Mouse (Mus musculus) kidney, postnatal 0 days (tissue): ENCODE measurements at regions not wholly inside any gene's neighbourhood (a gene's known extent, or its start where the extent isn't known, plus 50 kb on each side); places are given as distances from the start of the nearest gene placed in this dataset.
A peak's percentile ranks its signal among the peaks of the same experiment; 100 is the strongest.

ENCODE experiments used
- ATAC-seq: fragments of 200-750 bp; cut with Nextera tagmentation; replicated peaks from 2 replicates; pipeline ENCODE4 v1.8.0; 2017; ENCODE audit warnings: low read depth, moderate number of reproducible peaks, moderate TSS enrichment, moderate library complexity; ENCODE audit not compliant: low FRiP score
- DNase-seq: peaks from one replicate; pipeline ENCODE4 v3.0.0-alpha.2; 2016; ENCODE audit warnings: low spot score
- H3K27ac ChIP-seq: fragments of 300-500 bp; sonication (generic); 2 replicates; pipeline ENCODE4 v1.5.1; 2014; ENCODE audit warnings: mild to moderate bottlenecking
- H3K27me3 ChIP-seq: fragments of 300-500 bp; sonication (generic); 2 replicates; pipeline ENCODE4 v1.6.1; 2014; ENCODE audit warnings: low read length, mixed read lengths; ENCODE audit not compliant: insufficient read depth
- H3K36me3 ChIP-seq: fragments of 300-500 bp; sonication (generic); 2 replicates; pipeline ENCODE4 v1.6.1; 2014; ENCODE audit warnings: low read length, mixed read lengths; ENCODE audit not compliant: insufficient read depth
- H3K4me1 ChIP-seq: fragments of 300-500 bp; sonication (generic); replicated peaks from 2 replicates; pipeline ENCODE4 v1.6.1; 2014; ENCODE audit warnings: antibody characterized with exemption, low read length, mixed read lengths; ENCODE audit not compliant: insufficient read depth
- H3K4me2 ChIP-seq: fragments of 300-500 bp; sonication (generic); 2 replicates; pipeline ENCODE4 v1.6.1; 2014; ENCODE audit warnings: mild to moderate bottlenecking, low read length, moderate library complexity, mixed read lengths
- H3K4me3 ChIP-seq: fragments of 300-500 bp; sonication (generic); replicated peaks from 2 replicates; pipeline ENCODE4 v1.5.1; 2014; ENCODE audit warnings: low read depth, low read length
- H3K9ac ChIP-seq: fragments of 300-500 bp; sonication (generic); 2 replicates; pipeline ENCODE4 v1.6.1; 2014; ENCODE audit warnings: low read depth, low read length
- H3K9me3 ChIP-seq: fragments of 300-500 bp; sonication (generic); replicated peaks from 2 replicates; pipeline ENCODE4 v1.6.1; 2016; ENCODE audit warnings: low read length, inconsistent platforms, mixed read lengths
- CTCF ChIP-seq: IDR thresholded peaks from 2 replicates; pipeline ENCODE4 v1.5.1; 2016; ENCODE audit warnings: antibody characterized with exemption, low read depth, mild to moderate bottlenecking, moderate library complexity
- WGBS: fragments of 180-500 bp; shearing (Covaris S2); extraction: QIAGEN DNeasy Blood & Tissue Kit; methylation state at CpG from one replicate; pipeline ENCODE4 v1.1.7; 2014; 5-methylcytosine and 5-hydroxymethylcytosine counted together

DNA sequence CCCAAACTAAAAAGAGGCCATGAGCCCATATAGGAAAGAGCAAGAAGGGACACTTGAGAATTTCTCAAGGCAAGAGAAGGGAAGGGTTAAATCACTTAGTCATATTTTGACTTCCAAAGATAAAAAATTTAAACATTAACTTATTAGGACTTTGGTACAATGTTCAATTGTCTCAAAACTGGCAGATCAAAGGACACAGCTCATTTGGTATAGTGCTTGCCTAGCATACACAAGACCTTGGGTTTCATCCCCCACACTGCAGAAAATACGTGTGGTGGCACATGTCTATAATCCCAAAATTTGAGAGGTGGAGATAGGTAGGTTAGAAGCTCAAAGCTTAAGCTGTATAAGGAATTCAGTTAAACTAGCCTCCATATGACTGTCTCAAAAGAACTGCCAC lies 658.4 kb upstream of the Pfkp start:
- Histone ChIP-seq H3K9me3 (no peaks in the 10 kb centered on the region), H3K27me3 (no peaks in the 10 kb centered on the region), H3K36me3 (no peaks in the 10 kb centered on the region), H3K9ac (no peak overlapping the region), H3K4me2 (no peak overlapping the region), H3K27ac (no peak overlapping the region), H3K4me3 (no peak overlapping the region), H3K4me1 (no peaks in the 10 kb centered on the region)
- WGBS, result 38% methylated on average over 1 of the region's 1 CpGs
- ATAC-seq (no peak), DNase-seq (no peak)
- TF ChIP-seq CTCF, result no peak

DNA sequence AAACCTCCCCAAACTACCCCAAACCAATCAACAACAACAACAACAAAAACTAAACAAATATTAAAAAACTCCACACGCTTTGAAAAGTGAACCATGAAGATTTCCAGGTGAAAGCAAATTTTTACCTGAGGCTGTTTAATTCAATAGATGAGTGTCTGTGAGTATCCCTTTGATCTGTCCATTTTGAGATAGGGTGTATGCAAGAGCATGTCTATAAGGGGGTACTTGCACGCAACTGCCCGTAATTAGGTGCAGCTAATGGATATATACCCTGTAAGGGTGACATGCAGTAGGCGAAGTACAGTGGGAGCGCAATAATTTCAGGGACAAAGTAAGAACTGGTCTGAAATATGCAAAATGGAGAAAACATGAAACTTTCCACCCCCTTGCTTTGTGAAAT lies 658.8 kb upstream of the Pfkp start:
- Histone ChIP-seq H3K4me2 (no peak overlapping the region), H3K27ac (no peak overlapping the region), H3K4me3 (no peak overlapping the region), H3K27me3 (no peaks in the 10 kb centered on the region), H3K36me3 (no peaks in the 10 kb centered on the region), H3K9ac (no peak overlapping the region), H3K4me1 (no peaks in the 10 kb centered on the region), H3K9me3 (no peaks in the 10 kb centered on the region)
- DNase-seq (no peak), ATAC-seq (no peak)
- 81% methylated on average over 5 of the region's 5 CpGs for WGBS
- TF ChIP-seq CTCF, result no peak

DNA sequence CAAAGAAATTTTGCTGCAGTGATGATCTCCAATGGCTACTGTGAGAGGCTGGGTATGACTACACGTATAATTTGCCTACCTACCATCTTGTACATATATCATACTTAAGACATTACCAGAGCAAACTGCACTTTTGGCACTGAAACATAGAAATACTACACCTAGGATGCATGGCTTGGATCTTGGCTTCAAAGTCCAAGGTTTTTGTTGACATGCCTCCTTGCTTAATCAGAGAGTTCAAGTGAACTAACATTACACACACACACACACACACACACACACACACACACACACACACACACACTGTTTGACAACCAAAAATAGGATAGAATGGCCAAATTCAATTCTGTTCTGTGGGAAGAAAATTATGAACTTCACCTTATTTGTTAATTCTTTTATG lies 664.9 kb upstream of the Pfkp start:
- H3K4me2 ChIP-seq, result no peak overlapping the region
- H3K27ac ChIP-seq, result no peak overlapping the region
- TF ChIP-seq CTCF, result no peak
- no peak for ATAC-seq
- WGBS, result 78% methylated on average over 1 of the region's 1 CpGs
- no peaks in the 10 kb centered on the region for H3K9me3 ChIP-seq
- no peaks in the 10 kb centered on the region for H3K27me3 ChIP-seq
- no peak overlapping the region for H3K9ac ChIP-seq
- no peak overlapping the region for H3K4me3 ChIP-seq
- H3K36me3 ChIP-seq, result no peaks in the 10 kb centered on the region
- no peak for DNase-seq
- H3K4me1 ChIP-seq, result no peaks in the 10 kb centered on the region

DNA sequence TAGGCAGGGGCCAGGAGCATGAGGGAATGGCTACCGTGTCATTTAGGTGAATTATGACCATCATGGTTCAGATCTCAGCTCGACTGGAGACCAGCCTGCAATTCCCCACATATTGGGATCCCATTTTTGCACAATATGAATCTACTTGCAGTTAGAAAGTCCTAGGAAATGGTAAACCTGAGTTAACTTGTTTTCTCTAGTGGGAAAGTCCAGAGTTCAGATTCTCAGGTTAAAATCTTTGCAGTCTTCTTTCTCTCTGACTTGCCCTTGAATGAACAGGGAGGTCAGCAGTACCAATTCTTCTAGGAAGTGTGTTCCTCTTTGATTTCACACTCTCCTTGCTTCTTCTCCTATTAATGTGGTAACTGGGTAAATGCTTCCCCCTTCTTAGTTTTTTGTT lies 681.6 kb upstream of the Pfkp start:
- H3K27ac ChIP-seq, result no peak overlapping the region
- 55% methylated on average over 2 of the region's 2 CpGs for WGBS
- no peaks in the 10 kb centered on the region for H3K36me3 ChIP-seq
- H3K27me3 ChIP-seq, result no peaks in the 10 kb centered on the region
- H3K4me2 ChIP-seq, result no peak overlapping the region
- H3K4me3 ChIP-seq, result no peak overlapping the region
- ATAC-seq (no peak), DNase-seq (no peak)
- no peaks in the 10 kb centered on the region for H3K4me1 ChIP-seq
- H3K9me3 ChIP-seq, result no peaks in the 10 kb centered on the region
- no peak overlapping the region for H3K9ac ChIP-seq
- TF ChIP-seq CTCF, result no peak

DNA sequence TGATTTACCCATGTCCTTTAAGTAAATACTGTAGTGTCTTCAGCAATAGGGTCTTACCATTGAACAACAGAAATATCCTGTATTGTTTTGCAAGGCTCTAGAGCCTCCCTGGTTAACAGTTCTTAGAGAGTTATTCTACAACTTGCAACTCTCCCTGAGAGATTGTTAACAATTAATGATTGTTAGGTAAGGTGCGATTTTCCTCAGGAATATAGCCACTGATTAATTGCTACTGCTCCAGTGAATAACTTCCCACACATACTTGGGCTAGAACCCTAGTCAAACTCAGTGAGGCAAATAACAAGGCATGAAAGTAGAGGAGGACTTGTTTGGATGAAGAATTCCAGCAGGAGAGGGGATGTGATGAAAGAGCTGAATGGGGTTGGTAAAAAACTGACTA lies 697.2 kb upstream of the Pfkp start:
- Histone ChIP-seq H3K4me3 (no peak overlapping the region), H3K36me3 (no peaks in the 10 kb centered on the region), H3K4me1 (no peaks in the 10 kb centered on the region), H3K4me2 (no peak overlapping the region), H3K9ac (no peak overlapping the region), H3K27ac (no peak overlapping the region), H3K9me3 (no peaks in the 10 kb centered on the region), H3K27me3 (no peaks in the 10 kb centered on the region)
- DNase-seq (peak; percentile 13), ATAC-seq (peak; percentile 52)
- TF ChIP-seq CTCF, result no peak
- 60% methylated on average over 1 of the region's 1 CpGs for WGBS

DNA sequence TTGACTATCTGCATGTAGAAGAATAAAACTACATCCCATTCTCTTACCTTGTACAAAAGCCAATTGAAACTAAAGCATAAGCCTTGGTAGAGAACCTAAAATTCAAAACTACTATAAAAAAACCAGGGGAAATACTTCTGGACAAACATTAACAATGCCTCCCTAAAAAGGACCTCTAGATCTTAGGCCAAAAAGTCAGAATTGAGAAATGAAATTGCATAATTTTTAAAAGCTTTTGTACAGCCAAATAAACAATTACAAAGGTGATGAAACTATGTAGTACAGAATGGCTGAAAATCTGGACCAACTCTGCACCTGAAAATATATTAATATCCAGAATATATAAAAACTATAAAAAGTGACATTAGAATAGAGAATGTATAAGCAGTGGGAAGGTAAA lies 699.9 kb upstream of the Pfkp start:
- H3K9me3 ChIP-seq, result no peaks in the 10 kb centered on the region
- no peak for ATAC-seq
- TF ChIP-seq CTCF, result no peak
- H3K27ac ChIP-seq, result no peak overlapping the region
- no peak overlapping the region for H3K4me3 ChIP-seq
- no peak for DNase-seq
- H3K9ac ChIP-seq, result no peak overlapping the region
- no peak overlapping the region for H3K4me2 ChIP-seq
- no peaks in the 10 kb centered on the region for H3K4me1 ChIP-seq
- no peaks in the 10 kb centered on the region for H3K27me3 ChIP-seq
- H3K36me3 ChIP-seq, result no peaks in the 10 kb centered on the region

DNA sequence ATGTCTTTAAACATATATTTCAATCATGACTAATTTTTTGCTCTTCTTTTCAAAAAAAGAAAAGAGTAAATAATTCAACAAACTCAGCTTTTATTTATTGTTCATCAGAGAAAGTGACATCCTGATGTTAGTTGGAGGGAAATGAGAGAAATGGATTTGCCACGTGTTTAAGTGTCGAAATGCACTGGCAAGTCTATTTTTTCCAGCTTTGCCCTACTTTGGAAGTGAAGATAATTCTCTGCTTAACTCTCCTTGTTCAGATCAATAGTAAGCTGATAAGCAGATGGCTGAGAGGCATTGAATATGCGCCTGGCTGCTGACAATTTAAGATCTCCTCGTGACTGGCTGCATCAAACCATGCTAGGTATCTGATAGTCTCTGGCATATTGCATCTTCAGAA lies 704.4 kb upstream of the Pfkp start:
- Histone ChIP-seq H3K27ac (no peak overlapping the region), H3K4me1 (no peaks in the 10 kb centered on the region), H3K9me3 (no peaks in the 10 kb centered on the region), H3K4me3 (no peak overlapping the region), H3K9ac (no peak overlapping the region), H3K4me2 (no peak overlapping the region), H3K27me3 (no peaks in the 10 kb centered on the region), H3K36me3 (no peaks in the 10 kb centered on the region)
- WGBS, result 82% methylated on average over 4 of the region's 4 CpGs
- ATAC-seq (no peak), DNase-seq (no peak)
- TF ChIP-seq CTCF, result no peak
